Mouse (Mus musculus) ES-Bruce4 (cell line): ENCODE results near the gene Shroom1.

Experiments used
- CTCF ChIP-seq: IDR thresholded peaks from one replicate; pipeline ENCODE4 v1.8.1; 2011; ENCODE audit warnings: low read depth, low read length
- EP300 ChIP-seq: IDR thresholded peaks from 2 replicates; pipeline ENCODE4 v1.6.1; 2011; ENCODE audit warnings: low read depth, low read length; ENCODE audit not compliant: insufficient read depth
- POLR2A ChIP-seq: IDR thresholded peaks from one replicate; pipeline ENCODE4 v1.8.1; 2011; ENCODE audit warnings: low read length; ENCODE audit not compliant: insufficient read depth

DNA sequence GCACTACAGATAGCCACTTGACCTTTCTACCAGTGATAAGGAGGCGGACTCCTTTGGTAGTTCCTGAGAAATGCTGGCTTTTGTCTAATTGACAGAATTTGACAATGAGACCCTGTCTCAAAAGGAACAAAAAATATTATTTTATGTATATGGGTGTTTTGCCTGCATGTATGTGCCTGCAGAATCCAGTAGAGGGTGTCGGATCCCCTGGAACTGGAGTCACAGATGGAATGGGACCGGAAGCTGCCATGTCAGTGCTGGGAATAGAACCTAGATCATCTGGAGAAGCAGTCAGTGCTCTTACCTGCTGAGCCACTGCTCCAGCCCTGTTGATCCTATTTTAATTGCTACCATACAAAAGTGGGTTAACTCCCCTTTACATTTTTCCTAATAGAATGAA lies 15.7 kb downstream of the Shroom1 start:
- TF ChIP-seq POLR2A (no peak), CTCF (no peak), EP300 (no peak)
